Mouse (Mus musculus): ENCODE results near the gene Rasa4.

DNA sequence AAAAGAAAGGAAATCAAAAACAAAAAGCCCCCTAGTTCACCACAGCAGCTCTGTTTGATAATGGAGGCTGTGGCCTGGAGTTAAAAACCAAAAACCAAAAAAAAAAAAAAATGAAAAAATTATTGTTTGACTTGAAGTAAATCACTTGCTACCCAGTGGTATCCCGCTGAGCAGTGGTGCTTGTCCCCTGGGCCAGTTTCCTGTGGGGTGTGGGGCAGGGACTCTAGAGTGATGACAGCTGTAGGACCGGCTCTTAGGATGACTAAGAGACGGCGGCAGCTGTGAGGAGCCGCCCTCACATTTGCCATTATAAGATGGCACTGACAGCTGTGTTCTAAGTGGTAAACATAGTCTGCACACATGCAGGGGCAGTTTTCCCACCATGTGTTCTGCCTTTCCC is 71.7 kb downstream of the Rasa4 start:
- TF ChIP-seq CTCF (IDR thresholded peaks at IDR 0.05) (no peak), EP300 (IDR thresholded peaks at IDR 0.05; ENCODE audit: insufficient read depth, low read depth, low read length) (no peak), POLR2A (IDR thresholded peaks at IDR 0.05; ENCODE audit: insufficient read depth, low read depth, low read length) (no peak)

Data from heart, adult 2 months (tissue).